In the genomic region with DNA sequence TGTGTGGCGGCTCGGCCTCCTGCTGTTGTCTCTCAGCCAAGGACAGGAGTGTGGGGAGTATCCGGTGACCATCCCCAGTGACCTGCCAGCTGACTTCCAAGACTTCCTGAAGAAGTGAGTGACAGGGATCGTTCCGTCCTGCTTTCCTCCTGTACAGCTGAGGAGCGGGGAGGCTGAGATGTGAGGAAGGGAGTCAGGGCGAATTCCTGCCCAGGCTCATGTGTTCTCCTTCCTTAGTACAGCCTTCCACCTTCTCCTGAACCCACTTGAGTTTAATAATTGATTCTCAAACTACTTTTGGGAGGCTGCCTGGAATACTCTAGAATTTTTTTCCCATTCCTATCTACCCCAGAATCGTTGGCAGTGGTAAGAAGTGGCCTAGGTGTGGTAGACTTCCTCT, we compare ENCODE assay signal across 19 mouse cellular contexts. TPM values are rescaled to one million over a fixed set of nuclear protein-coding genes. Genes with fewer than 3 reads are reported as not detected.
DNase-seq lines count a peak whose midpoint lies in the region; TF ChIP-seq lines count a peak whose summit lies in the region.
"Had no signal": no experiment of that assay in that cellular context is flagged by ENCODE, and none has a peak within 500 bp of the region (broad histone marks: within the 10 kb centered on the region; RNA-seq: fewer than 3 reads in every experiment).

No protein-coding gene starts in this region.

- WGBS in lung, adult 2 months: 38% methylated on average over 8 of the region's 8 CpGs

- H3K4me3 ChIP-seq in gastrocnemius, adult 2 months: no peak overlapping the region
- no peak overlapping the region for H3K4me3 ChIP-seq in lung, adult 2 months (replicated peaks; ENCODE audit: extremely low read depth, low read depth, low read length)
- H3K4me3 ChIP-seq: embryonic facial prominence, embryonic 13.5 days; limb, embryonic 15.5 days; lung, embryonic 15.5 days; midbrain, embryonic 10.5 days; neural tube, embryonic 13.5 days had no signal

- intact Hi-C loops in gastrocnemius, adult 2 months (cut with DNase I): no loop called here
- intact Hi-C loops in left cerebral cortex, postnatal 36 days (cut with DNase I): no loop called here

- no peak overlapping the region for H3K27ac ChIP-seq in gastrocnemius, adult 2 months
- H3K27ac ChIP-seq: embryonic facial prominence, embryonic 13.5 days; limb, embryonic 15.5 days; lung, embryonic 15.5 days; midbrain, embryonic 10.5 days; neural tube, embryonic 13.5 days had no signal

- peak; percentile 22 for DNase-seq in gastrocnemius, adult 2 months
- no peak for DNase-seq in gastrocnemius, postnatal 10 days
- DNase-seq in kidney, adult 9 months: peak; percentile 6
- no peak for DNase-seq in kidney, adult 11 months
- peak; percentile 33 for DNase-seq in lung, adult 2 months
- peak; percentile 38 to 54 for DNase-seq in lung, postnatal 4 days
- DNase-seq in left cerebral cortex, postnatal 36 days (ENCODE audit: low spot score in 2 of 2): no peak
- DNase-seq in layer of hippocampus, adult 8-10 months (ENCODE audit: low spot score in 2 of 2): no peak
- DNase-seq: adrenal gland, postnatal 14 days; cerebellum, adult 8-10 months; gastrocnemius, postnatal 14 days; right cerebral cortex, postnatal 25 days had no signal

- TF ChIP-seq CTCF in gastrocnemius, adult 2 months (IDR thresholded peaks at IDR 0.05): no peak
- TF ChIP-seq CTCF in lung, adult 2 months (IDR thresholded peaks at IDR 0.05; ENCODE audit: insufficient read depth, low read length): no peak

- no peak for TF ChIP-seq POLR2A in lung, adult 2 months (IDR thresholded peaks at IDR 0.05; ENCODE audit: borderline replicate concordance, extremely low read depth, low read depth, low read length)

- H3K4me1 ChIP-seq in lung, adult 2 months (ENCODE audit: control insufficient read depth, insufficient read depth, low read length): 0 out of 2 replicates have a peak, but pooled peaks cover 3% of the 10 kb centered on the region
- H3K4me1 ChIP-seq: embryonic facial prominence, embryonic 13.5 days; limb, embryonic 15.5 days; midbrain, embryonic 10.5 days; neural tube, embryonic 13.5 days had no signal

RNA-seq across cellular contexts. Expression of gene Eif2ak4, which starts 34.0 kb away (rescaled TPM):
- total RNA-seq in gastrocnemius, adult 2 months (2021): 1 to 10 TPM; 4.2 to 5.2 TPM
- 1 to 10 TPM; 5.4 to 8.1 TPM for total RNA-seq in gastrocnemius, postnatal 10 days (2021)
- polyA plus RNA-seq in lung, adult 2 months (2012; rRNA removed): 11.1 and 12.2 TPM in 2 replicates
- total RNA-seq in left cerebral cortex, postnatal 36 days (2021): 10 to 100 TPM; 18.1 to 24.8 TPM
- 10 to 100 TPM; 24.1 to 30.1 (median 26.8) TPM for total RNA-seq in layer of hippocampus, adult 8-10 months (2022)

RNA-seq across cellular contexts. Expression of gene Gpr176, which starts 49.2 kb away (rescaled TPM):
- under 1 TPM in 1 of 2 experiments, not detected in 1; 0.14 TPM for total RNA-seq in gastrocnemius, adult 2 months (2021)
- under 1 TPM; 0.31 to 0.38 TPM for total RNA-seq in gastrocnemius, postnatal 10 days (2021)
- 0.26 and 0.31 TPM in 2 replicates for polyA plus RNA-seq in lung, adult 2 months (2012; rRNA removed)
- total RNA-seq in left cerebral cortex, postnatal 36 days (2021): 10 to 100 TPM in 1 of 2 experiments, 1 to 10 TPM in 1; 8.4 to 10.6 TPM
- total RNA-seq in layer of hippocampus, adult 8-10 months (2022): 10 to 100 TPM in 3 of 4 experiments, 1 to 10 TPM in 1; 9.8 to 11.8 (median 10.4) TPM
- total RNA-seq: CH12.LX; monocyte, adult 5-6 weeks had no signal

RNA-seq across cellular contexts. Expression of gene Srp14, which starts 57.1 kb away (rescaled TPM):
- total RNA-seq in gastrocnemius, adult 2 months (2021): 100 to 1,000 TPM; 120 to 133 TPM
- 100 to 1,000 TPM; 148 to 154 TPM for total RNA-seq in gastrocnemius, postnatal 10 days (2021)
- 53.4 and 70.5 TPM in 2 replicates for polyA plus RNA-seq in lung, adult 2 months (2012; rRNA removed)
- total RNA-seq in left cerebral cortex, postnatal 36 days (2021): 100 to 1,000 TPM; 136 to 158 TPM
- total RNA-seq in layer of hippocampus, adult 8-10 months (2022): 100 to 1,000 TPM; 174 to 183 (median 182) TPM

Comparison
In these comparisons a context has a peak if more than half of its experiments do, and no peak if none do; other contexts are left out.
1. DNase-seq: peak in gastrocnemius, adult 2 months (single experiment), kidney, adult 9 months (single experiment), lung, adult 2 months (single experiment) and lung, postnatal 4 days (2 of 2); none in gastrocnemius, postnatal 10 days (single experiment), kidney, adult 11 months (single experiment), left cerebral cortex, postnatal 36 days (0 of 2) and layer of hippocampus, adult 8-10 months (0 of 2).
2. RNA of gene Gpr176, which starts 49.2 kb away (total RNA-seq): 9.8 to 11.8 TPM in layer of hippocampus, adult 8-10 months and 8.4 to 10.6 TPM in left cerebral cortex, postnatal 36 days; 0.31 to 0.38 TPM in gastrocnemius, postnatal 10 days and 0.14 TPM in gastrocnemius, adult 2 months; every median in the first group is over 4 times any median in the second.